8 mouse cellular contexts compared by ENCODE assay signal in the genomic region with DNA sequence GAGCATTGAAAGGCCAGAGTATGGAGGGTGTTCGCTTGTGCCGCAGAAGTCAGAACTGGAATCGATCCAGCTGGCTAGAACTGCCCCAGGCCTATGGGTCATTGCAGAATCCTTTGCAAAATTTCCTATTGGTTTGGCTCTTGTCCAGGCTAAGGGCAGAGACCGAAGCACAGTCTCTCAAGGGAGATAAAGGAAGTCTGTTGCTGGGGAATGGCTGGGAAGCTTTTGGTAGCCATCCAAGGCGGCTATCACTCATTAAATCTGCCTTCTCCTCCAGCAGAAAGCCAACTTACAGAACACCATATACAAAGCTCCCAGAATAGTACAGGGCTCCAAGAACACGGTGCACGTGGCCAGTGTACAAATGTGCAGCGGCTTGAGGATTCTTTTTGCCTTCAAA. TPM values are rescaled to one million over a fixed set of nuclear protein-coding genes. Genes with fewer than 3 reads are reported as not detected.
DNase-seq lines count a peak whose midpoint lies in the region; ATAC-seq lines count a peak whose summit lies in the region.

No protein-coding gene starts in this region.

- H3K36me3 ChIP-seq in heart, embryonic 16.5 days (ENCODE audit: control insufficient read depth, insufficient read depth) = no peaks in the 10 kb centered on the region

- no peak for ATAC-seq in heart, embryonic 16.5 days (replicated peaks; ENCODE audit: extremely low read depth, insufficient read depth, low FRiP score)

- H3K4me2 ChIP-seq in heart, embryonic 16.5 days (ENCODE audit: low read depth, low read length) = peak overlapping the region; percentile 69

- peak overlapping the region; percentile 7; the same call in 1 of the 2 replicates for H3K9ac ChIP-seq in heart, embryonic 16.5 days (ENCODE audit: low read length)

- H3K9me3 ChIP-seq in heart, embryonic 16.5 days (replicated peaks; ENCODE audit: control insufficient read depth, low read length) = no peaks in the 10 kb centered on the region

- WGBS in heart, embryonic 16.5 days = 14% methylated on average over 8 of the region's 8 CpGs

- H3K4me3 ChIP-seq in heart, embryonic 16.5 days (ENCODE audit: low read length) = no peak overlapping the region

- H3K27ac ChIP-seq in heart, embryonic 16.5 days (ENCODE audit: low read length) = peak overlapping the region; percentile 83

- H3K27me3 ChIP-seq in heart, embryonic 16.5 days (ENCODE audit: control insufficient read depth, insufficient read depth, low read length) = no peaks in the 10 kb centered on the region

- DNase-seq in right cerebral cortex, adult 18-20 months = peak; percentile 25
- no peak for DNase-seq in right cerebral cortex, postnatal 14 days
- DNase-seq in cerebellum, postnatal 36 days = peak; percentile 30 to 39
- DNase-seq in kidney, postnatal 36 days = peak; percentile 83 to 93
- DNase-seq in lung, postnatal 4 days = peak; percentile 75 to 88
- no peak for DNase-seq in thymus, postnatal 0 days (ENCODE audit: low spot score)
- DNase-seq in yolk sac, embryonic 10.5 days (ENCODE audit: low spot score) = no peak

- H3K4me1 ChIP-seq in heart, embryonic 16.5 days (ENCODE audit: control insufficient read depth, insufficient read depth, low read length) = peaks cover 29% of the 10 kb centered on the region

RNA-seq across cellular contexts. Expression of gene Tnrc6b, which starts 4.0 kb away (rescaled TPM):
- 21.2 and 25.6 TPM in 2 replicates for polyA plus RNA-seq in heart, embryonic 16.5 days (2015; fragmentation: Nextera tagmentation; extraction: Ambion mirVana)
- 16.2 and 23.9 TPM in 2 replicates for polyA plus RNA-seq in thymus, postnatal 0 days (2015; fragmentation: Nextera tagmentation; extraction: Ambion mirVana)

RNA-seq across cellular contexts. Expression of gene Fam83f, which starts 35.4 kb away (rescaled TPM):
- 0.60 and 0.81 TPM in 2 replicates for polyA plus RNA-seq in heart, embryonic 16.5 days (2015; fragmentation: Nextera tagmentation; extraction: Ambion mirVana)
- 5.1 and 5.4 TPM in 2 replicates for polyA plus RNA-seq in thymus, postnatal 0 days (2015; fragmentation: Nextera tagmentation; extraction: Ambion mirVana)

Comparison
In these comparisons a context has a peak if more than half of its experiments do, and no peak if none do; other contexts are left out.
1. DNase-seq: peak in right cerebral cortex, adult 18-20 months (single experiment), cerebellum, postnatal 36 days (2 of 2), kidney, postnatal 36 days (2 of 2) and lung, postnatal 4 days (2 of 2); none in right cerebral cortex, postnatal 14 days (single experiment), thymus, postnatal 0 days (single experiment) and yolk sac, embryonic 10.5 days (single experiment).